Mouse (Mus musculus): ENCODE data around the gene Ndufb11. TPM values are rescaled to one million over a fixed set of nuclear protein-coding genes. Genes with fewer than 3 reads are reported as not detected.

The Ndufb11 gene
- 5.7 TPM for polyA plus RNA-seq (2014; fragmentation: Illumina TruSeq; extraction: RNeasy Lipid Tissue Mini Kit (QIAGEN cat#74804); ENCODE audit: low read depth, low replicate concordance)

DNA sequence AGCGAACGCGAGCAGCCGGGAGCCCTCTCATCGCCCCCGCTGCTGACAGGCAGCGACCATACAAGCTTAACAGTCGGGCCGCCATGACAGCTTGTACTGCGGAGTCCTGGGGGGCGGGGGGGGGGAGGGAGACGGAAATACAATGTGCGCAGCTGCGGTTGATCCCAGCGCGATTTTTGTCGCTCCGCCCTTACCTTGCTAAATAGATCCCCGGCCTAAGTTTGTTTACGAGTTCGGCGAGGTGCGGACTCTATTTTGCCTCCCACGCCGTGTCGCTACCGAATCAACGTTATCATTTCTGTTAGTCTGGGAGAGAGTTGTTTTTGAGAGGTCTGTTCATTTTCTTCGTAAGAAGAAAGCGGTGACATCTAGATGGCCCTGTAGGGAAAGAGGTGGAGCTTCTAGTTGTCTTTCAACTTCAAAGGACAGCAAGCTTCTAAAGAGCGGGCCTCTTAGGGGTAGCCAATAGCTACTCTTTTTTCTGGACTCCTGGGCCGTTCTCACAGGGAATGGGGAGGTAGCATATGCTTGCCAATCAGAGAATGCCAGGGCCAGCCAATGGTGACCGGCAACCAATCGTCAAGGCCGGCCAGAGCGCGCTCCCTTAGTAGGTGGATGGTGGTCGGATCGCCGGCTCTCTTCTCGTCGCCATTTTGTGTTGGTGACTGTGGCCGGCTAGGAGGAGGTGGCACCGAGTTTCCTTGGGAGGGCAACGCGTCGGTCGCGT is at the start of gene Ndufb11, which contains the start of gene Rbm10:
Ndufb11 (minus strand) TSS at position 444 of the 727 bp plus-strand sequence.
Rbm10 (plus strand) TSS at position 328 of the 727 bp plus-strand sequence.

GRCm38 (mm10) chrX:20658026-20658652 is 40.7 kb upstream of the Ndufb11 start, which contains the start of gene Uba1:
TSS of gene Uba1 (plus strand) at chrX:20658326.

Other genes starting within 250 kb of the Ndufb11 start
- gene Jade3, start 191.9 kb downstream of the Ndufb11 start, polyA plus RNA-seq (2014; fragmentation: Illumina TruSeq; extraction: RNeasy Lipid Tissue Mini Kit (QIAGEN cat#74804); ENCODE audit: low read depth, low replicate concordance), result 40.3 TPM
- gene Rgn, start 67.8 kb downstream of the Ndufb11 start, polyA plus RNA-seq (2014; fragmentation: Illumina TruSeq; extraction: RNeasy Lipid Tissue Mini Kit (QIAGEN cat#74804); ENCODE audit: low read depth, low replicate concordance), result 1.3 TPM
- gene Rbm10, start 116 bp downstream of the Ndufb11 start, polyA plus RNA-seq (2014; fragmentation: Illumina TruSeq; extraction: RNeasy Lipid Tissue Mini Kit (QIAGEN cat#74804); ENCODE audit: low read depth, low replicate concordance), result 2.1 TPM
- gene Uba1, start 40.7 kb upstream of the Ndufb11 start, polyA plus RNA-seq (2014; fragmentation: Illumina TruSeq; extraction: RNeasy Lipid Tissue Mini Kit (QIAGEN cat#74804); ENCODE audit: low read depth, low replicate concordance), result 71.2 TPM
- 38.3 TPM for gene Cdk16, start 70.3 kb upstream of the Ndufb11 start, polyA plus RNA-seq (2014; fragmentation: Illumina TruSeq; extraction: RNeasy Lipid Tissue Mini Kit (QIAGEN cat#74804); ENCODE audit: low read depth, low replicate concordance)
- 2.5 TPM for gene Usp11, start 86.3 kb upstream of the Ndufb11 start, polyA plus RNA-seq (2014; fragmentation: Illumina TruSeq; extraction: RNeasy Lipid Tissue Mini Kit (QIAGEN cat#74804); ENCODE audit: low read depth, low replicate concordance)
- 13.5 TPM for gene Araf, start 180.2 kb upstream of the Ndufb11 start, polyA plus RNA-seq (2014; fragmentation: Illumina TruSeq; extraction: RNeasy Lipid Tissue Mini Kit (QIAGEN cat#74804); ENCODE audit: low read depth, low replicate concordance)

All from testis, adult 10 weeks (tissue).